Mouse (Mus musculus) G1E-ER4 (cell line): Measurements from ENCODE around the gene Dapk3. TPM values are rescaled to one million over a fixed set of nuclear protein-coding genes. Genes with fewer than 3 reads are reported as not detected.

ENCODE experiments used
- GATA1 ChIP-seq: IDR thresholded peaks from one replicate; pipeline ENCODE4 v1.8.0; 2012; ENCODE audit warnings: low read length, inconsistent platforms
- polyA plus RNA-seq: library from polyadenylated mRNA; stranded (reverse); fragments of >175 nt; gene quantifications from 2 replicates; pipeline ENCODE4 v1.2.3, GENCODE M21; 2012

Dapk3 gene
- polyA plus RNA-seq, 1 experiment = 79.0 TPM

- TF ChIP-seq GATA1 = no peak
These were observed 7.6 kb downstream of the Dapk3 start for GRCm38 (mm10) chr10:81190236-81190911.

- no peak for TF ChIP-seq GATA1
These were observed 8.1 kb downstream of the Dapk3 start for GRCm38 (mm10) chr10:81190912-81191321.

GRCm38 (mm10) chr10:81191342-81191982 is 8.7 kb downstream of the Dapk3 start:
- TF ChIP-seq GATA1 = no peak

- no peak for TF ChIP-seq GATA1
These were observed 9.6 kb downstream of the Dapk3 start for GRCm38 (mm10) chr10:81192270-81192967.

GRCm38 (mm10) chr10:81192968-81193501 is 10.2 kb downstream of the Dapk3 start:
- TF ChIP-seq GATA1 = no peak

GRCm38 (mm10) chr10:81193991-81194774 is 11.4 kb downstream of the Dapk3 start:
- no peak for TF ChIP-seq GATA1

GRCm38 (mm10) chr10:81195300-81195699 is 12.5 kb downstream of the Dapk3 start:
- no peak for TF ChIP-seq GATA1

- TF ChIP-seq GATA1 = no peak
These were observed 13.8 kb downstream of the Dapk3 start for GRCm38 (mm10) chr10:81196470-81197065.

GRCm38 (mm10) chr10:81197305-81197704 is 14.5 kb downstream of the Dapk3 start:
- no peak for TF ChIP-seq GATA1

GRCm38 (mm10) chr10:81198230-81198629 is 15.4 kb downstream of the Dapk3 start:
- no peak for TF ChIP-seq GATA1

GRCm38 (mm10) chr10:81198990-81199389 is 16.2 kb downstream of the Dapk3 start:
- TF ChIP-seq GATA1 = no peak

GRCm38 (mm10) chr10:81200141-81200540 is 17.3 kb downstream of the Dapk3 start:
- TF ChIP-seq GATA1 = no peak

GRCm38 (mm10) chr10:81200605-81201287 is 17.9 kb downstream of the Dapk3 start:
- TF ChIP-seq GATA1 = no peak

- TF ChIP-seq GATA1 = no peak
These were observed 19.3 kb downstream of the Dapk3 start, which contains the start of gene Nmrk2 for GRCm38 (mm10) chr10:81201807-81202758. Gene Nmrk2 (minus strand): TSS chr10:81202051.
